Mouse (Mus musculus): ENCODE data around the gene Sh3bgrl3.

The Sh3bgrl3 gene

GRCm38 (mm10) chr4:134128983-134129362 is 384 bp upstream of the Sh3bgrl3 start:
- peak; percentile 32 for DNase-seq (ENCODE audit: low read depth, low spot score)

- no peak for DNase-seq (ENCODE audit: low read depth, low spot score)
These were observed 796 bp downstream of the Sh3bgrl3 start for GRCm38 (mm10) chr4:134127793-134128192.

DNA sequence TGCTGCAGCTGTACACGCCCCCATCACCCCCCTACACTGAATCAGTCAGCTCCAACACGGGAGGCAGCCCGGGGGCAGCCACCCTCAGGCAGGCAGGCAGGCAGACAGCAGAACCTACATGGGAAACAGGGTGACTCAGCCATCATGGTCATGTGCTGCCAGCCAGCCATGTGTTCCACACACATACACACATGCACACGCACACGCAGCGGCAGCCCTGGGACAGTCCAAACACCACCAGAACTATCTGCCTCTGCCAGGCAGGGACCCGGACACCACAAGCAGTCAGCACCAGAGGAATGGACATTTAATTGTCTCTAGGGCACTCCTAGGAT is 1.5 kb downstream of the Sh3bgrl3 start:
- DNase-seq (ENCODE audit: low read depth, low spot score), result peak; percentile 91

- DNase-seq (ENCODE audit: low read depth, low spot score), result no peak
These were observed 2.1 kb downstream of the Sh3bgrl3 start for GRCm38 (mm10) chr4:134126300-134127120.

DNA sequence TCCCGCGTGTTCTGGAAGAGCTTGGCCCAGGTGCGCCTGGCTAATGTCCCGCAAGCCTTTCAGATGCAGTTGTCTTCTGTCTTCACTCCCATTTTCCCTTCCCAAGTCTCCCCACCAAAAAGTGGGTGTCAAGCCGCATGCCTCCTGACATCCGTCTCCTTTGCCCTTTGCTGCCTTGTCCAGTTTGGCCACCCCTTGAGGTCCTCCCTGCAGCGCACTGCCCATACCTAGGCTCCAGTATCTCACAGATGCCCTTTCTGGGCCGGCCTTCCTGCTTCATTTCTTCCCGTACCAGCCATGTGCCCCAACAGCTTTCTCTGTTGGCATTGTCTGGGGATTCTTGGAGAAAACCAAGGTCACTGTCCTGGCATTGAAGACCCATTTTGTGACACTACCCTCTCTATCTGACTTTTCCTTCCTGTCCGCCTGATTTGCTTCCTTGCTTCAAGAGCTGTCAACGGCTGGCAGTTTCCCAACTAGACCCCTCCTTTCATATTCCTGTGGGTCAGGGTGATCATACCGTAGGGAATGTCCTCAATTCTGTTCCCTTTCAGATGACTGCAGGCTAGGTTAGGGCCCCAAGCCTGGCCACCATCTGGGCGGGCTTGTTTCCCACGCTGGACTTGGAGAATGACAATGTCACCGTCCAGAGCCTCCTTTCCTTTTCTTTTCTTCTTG is 3.1 kb downstream of the Sh3bgrl3 start:
- no peak for DNase-seq (ENCODE audit: low read depth, low spot score)

GRCm38 (mm10) chr4:134123680-134124551 is 4.7 kb downstream of the Sh3bgrl3 start:
- DNase-seq (ENCODE audit: low read depth, low spot score), result peak; percentile 96

- no peak for DNase-seq (ENCODE audit: low read depth, low spot score)
These were observed 5.4 kb downstream of the Sh3bgrl3 start for GRCm38 (mm10) chr4:134123147-134123546.

DNA sequence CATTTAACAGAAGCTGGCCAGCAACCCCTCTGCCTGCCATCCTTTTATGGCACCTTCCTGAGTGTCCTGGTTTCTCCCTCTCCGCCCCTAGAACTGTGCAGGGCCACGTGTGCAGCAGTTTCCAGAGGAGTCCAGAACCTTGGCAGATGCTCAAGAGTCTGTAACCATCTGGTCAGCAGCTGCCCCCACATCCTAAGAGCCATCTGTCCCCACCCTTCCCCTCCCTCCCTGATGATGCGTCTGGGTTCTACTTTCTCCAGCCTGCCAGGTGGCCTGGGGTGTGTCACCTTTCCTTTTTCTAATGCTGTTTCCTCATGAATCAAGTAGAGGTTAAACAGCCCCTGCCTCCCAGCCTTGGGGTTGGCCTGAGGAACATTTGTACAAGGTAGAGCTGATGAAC is 6.3 kb downstream of the Sh3bgrl3 start:
- DNase-seq (ENCODE audit: low read depth, low spot score), result peak; percentile 52

GRCm38 (mm10) chr4:134121571-134121970 is 7.0 kb downstream of the Sh3bgrl3 start:
- DNase-seq (ENCODE audit: low read depth, low spot score), result no peak

GRCm38 (mm10) chr4:134120916-134121315 is 7.7 kb downstream of the Sh3bgrl3 start:
- DNase-seq (ENCODE audit: low read depth, low spot score), result no peak

DNA sequence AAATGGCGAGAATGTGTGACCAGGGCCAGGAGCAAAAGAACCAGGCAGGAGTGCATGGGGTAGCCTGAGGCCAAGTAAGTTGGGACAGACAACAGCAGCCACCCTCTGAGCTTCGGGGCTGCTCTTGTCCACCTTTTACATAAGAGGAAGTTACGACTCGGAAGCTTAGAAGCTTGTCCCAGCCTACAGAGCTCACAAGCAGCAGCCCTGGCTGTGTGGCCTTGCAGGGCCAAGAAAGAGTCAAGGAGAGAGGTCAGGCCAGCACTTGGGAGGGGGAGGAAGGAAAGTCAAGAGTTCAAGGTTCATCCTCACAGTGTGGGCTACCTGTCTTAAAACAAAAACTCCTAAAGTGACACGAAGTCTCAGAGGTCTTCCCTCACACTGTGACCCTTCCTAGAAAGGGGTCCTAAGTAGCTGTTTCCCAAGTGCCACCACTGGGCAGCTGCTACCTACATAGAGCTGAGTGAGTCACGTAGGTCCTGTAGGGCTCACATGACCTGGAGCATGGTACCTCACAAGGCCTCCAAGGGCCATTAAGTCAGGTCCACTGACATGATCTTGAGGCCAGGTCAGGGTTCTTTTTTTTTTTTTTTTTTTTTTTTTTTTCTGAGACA is 8.3 kb downstream of the Sh3bgrl3 start:
- DNase-seq (ENCODE audit: low read depth, low spot score), result no peak

DNA sequence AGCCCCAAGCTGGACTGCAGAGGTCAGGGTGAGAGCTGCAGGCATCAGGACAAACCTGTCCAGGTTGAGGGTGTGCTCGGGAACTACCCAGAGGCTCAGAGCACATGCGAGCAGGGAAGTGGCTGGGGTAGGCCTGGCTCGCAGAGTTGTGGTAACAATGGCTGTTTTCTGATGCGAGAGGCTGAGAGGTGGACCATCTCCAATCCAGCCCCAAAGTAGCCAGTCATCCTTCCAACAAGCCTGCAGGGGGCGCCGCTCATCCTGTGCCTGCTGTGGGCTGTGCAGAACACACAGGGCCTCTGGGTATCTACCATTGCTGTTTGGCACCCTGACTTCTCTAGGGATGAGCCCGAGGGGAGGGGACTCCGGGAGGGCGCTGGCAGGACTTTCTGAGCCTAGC is 8.9 kb downstream of the Sh3bgrl3 start:
- DNase-seq (ENCODE audit: low read depth, low spot score), result peak; percentile 49

- no peak for DNase-seq (ENCODE audit: low read depth, low spot score)
These were observed 9.5 kb downstream of the Sh3bgrl3 start for GRCm38 (mm10) chr4:134119042-134119441.

DNA sequence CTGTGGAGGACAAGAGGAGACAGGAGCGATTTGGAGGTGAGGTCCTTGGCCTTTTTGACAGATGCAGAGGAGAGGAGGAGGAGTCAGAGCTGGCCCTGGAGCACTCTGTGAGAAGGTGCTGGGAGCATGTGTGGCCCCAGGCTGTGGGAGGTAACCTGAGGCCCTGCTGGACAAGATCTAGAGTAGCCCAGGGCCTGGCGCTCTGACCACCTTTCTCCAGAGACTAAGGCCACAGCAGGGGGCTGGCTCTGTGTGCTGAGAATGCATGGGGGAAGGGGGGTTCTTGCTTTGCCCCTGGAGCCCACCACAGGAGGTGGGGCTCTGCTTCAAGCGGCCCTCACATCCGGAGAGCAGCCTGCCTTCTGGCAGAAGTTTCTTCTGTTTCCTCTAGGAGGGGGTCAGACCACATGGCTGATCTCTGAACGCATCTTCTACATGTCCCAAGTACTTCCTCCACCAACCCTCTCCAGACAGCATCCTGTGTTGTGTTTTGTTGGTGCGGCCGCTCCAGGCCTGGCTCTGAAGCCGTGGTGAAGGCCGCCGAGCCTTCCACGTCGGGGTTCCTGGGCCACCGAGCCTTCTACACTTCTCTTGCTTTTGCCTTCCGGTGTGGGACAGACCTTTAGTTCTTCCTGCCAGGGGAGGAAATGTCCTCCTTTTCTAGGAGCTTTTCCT is 10.3 kb downstream of the Sh3bgrl3 start:
- DNase-seq (ENCODE audit: low read depth, low spot score), result no peak

DNA sequence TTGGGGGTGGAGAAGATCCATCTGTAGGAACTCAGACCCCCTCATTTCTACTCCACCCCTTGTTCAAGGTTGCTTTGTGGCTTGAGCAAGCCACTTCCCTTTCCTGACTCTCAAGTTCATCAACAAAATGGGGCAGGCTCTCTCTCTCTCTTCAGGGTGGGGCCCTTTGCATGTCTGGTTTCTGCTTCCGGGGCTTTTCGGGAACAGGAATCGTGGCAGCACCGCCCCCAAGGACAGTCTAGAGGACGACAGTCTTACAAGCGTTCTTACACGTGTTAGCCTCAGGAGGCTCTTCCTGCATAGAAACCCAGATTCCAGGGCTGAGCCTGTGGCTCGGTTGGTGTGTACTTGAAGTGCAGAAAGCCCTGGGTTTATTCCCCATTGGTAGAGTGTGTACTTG is 11.6 kb downstream of the Sh3bgrl3 start:
- DNase-seq (ENCODE audit: low read depth, low spot score), result no peak

DNA sequence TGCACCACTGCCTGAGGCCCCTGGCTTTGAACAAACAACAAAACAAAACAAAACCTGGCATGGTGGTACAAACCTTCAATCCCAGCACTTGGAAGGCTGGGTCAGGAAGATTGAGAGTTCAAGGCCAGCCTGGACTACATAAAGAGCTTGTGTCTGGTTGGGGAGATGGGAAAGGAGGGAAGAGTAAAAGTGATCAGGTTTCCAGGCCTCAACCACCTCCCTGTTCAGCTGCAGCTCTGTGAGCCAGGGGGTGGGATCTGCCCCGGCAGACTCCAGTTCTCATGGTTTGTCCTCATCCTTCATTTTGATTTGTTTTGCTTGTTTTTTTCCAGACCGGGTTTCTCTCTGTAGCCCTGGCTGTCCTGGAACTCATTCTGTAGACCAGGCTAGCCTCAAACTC is 12.1 kb downstream of the Sh3bgrl3 start:
- DNase-seq (ENCODE audit: low read depth, low spot score), result no peak

GRCm38 (mm10) chr4:134115215-134116144 is 13.1 kb downstream of the Sh3bgrl3 start:
- DNase-seq (ENCODE audit: low read depth, low spot score), result no peak

GRCm38 (mm10) chr4:134114038-134114437 is 14.6 kb downstream of the Sh3bgrl3 start:
- no peak for DNase-seq (ENCODE audit: low read depth, low spot score)

GRCm38 (mm10) chr4:134113356-134113994 is 15.1 kb downstream of the Sh3bgrl3 start:
- DNase-seq (ENCODE audit: low read depth, low spot score), result peak; percentile 77

DNA sequence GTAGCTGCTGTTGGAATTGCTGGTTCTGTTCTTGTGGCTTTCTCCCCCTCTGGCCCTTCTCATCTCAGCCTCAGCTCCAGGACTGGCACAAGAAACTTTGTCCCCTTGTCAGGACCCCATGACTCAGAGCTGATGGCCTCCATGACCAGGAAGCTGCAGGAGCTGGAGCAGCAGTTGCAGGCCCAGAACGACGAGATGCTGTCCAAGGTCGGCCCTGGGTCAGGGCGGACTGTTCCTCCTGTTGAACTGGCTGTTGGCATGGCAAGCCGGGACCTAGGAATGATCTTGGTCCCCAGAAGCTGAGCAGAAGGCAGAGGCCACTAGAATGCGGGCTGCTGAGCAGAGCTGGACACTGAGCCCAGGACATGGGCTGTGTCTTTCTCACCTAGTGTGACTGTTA is 16.2 kb downstream of the Sh3bgrl3 start:
- no peak for DNase-seq (ENCODE audit: low read depth, low spot score)

Data from brain, adult 2 months (tissue).